Mouse (Mus musculus) hindbrain, embryonic 10.5 days (tissue): ENCODE measurements at regions not wholly inside any gene's neighbourhood (a gene's known extent, or its start where the extent isn't known, plus 50 kb on each side); places are given as distances from the start of the nearest gene placed in this dataset.

ENCODE experiments used
- DNase-seq: peaks from one replicate; pipeline ENCODE4 v3.0.0-alpha.2; 2017; ENCODE audit warnings: low spot score
- H3K27ac ChIP-seq: fragments of 300-500 bp; sonication (generic); 2 replicates; pipeline ENCODE4 v1.5.1; 2016; ENCODE audit warnings: mild to moderate bottlenecking, moderate library complexity
- H3K27me3 ChIP-seq: fragments of 300-500 bp; sonication (generic); 2 replicates; pipeline ENCODE4 v1.6.1; 2016; ENCODE audit warnings: mild to moderate bottlenecking; ENCODE audit not compliant: poor library complexity, insufficient read depth, severe bottlenecking
- H3K36me3 ChIP-seq: fragments of 300-500 bp; sonication (generic); 2 replicates; pipeline ENCODE4 v1.6.1; 2016; ENCODE audit warnings: mild to moderate bottlenecking, moderate library complexity
- H3K4me1 ChIP-seq: fragments of 300-500 bp; sonication (generic); replicated peaks from 2 replicates; pipeline ENCODE4 v1.6.1; 2016; ENCODE audit warnings: mild to moderate bottlenecking
- H3K4me3 ChIP-seq: fragments of 300-500 bp; sonication (generic); 2 replicates; pipeline ENCODE4 v1.5.1; 2016; ENCODE audit warnings: mild to moderate bottlenecking, moderate library complexity
- H3K9me3 ChIP-seq: fragments of 300-500 bp; sonication (generic); 2 replicates; pipeline ENCODE4 v1.6.1; 2016; ENCODE audit warnings: mild to moderate bottlenecking, moderate library complexity
- WGBS: fragments of 180-500 bp; shearing (Covaris S2); methylation state at CpG from one replicate; pipeline ENCODE4 v1.1.7; 2016; 5-methylcytosine and 5-hydroxymethylcytosine counted together

GRCm38 (mm10) chr19:20181854-20182253, 208.9 kb downstream of the Anxa1 start:
- no peak for DNase-seq
- no peaks in the 10 kb centered on the region for H3K27me3 ChIP-seq
- no peak overlapping the region for H3K27ac ChIP-seq
- H3K4me3 ChIP-seq: no peak overlapping the region
- no peaks in the 10 kb centered on the region for H3K4me1 ChIP-seq
- no peaks in the 10 kb centered on the region for H3K36me3 ChIP-seq
- 84% methylated on average over 4 of the region's 4 CpGs for WGBS
- no peaks in the 10 kb centered on the region for H3K9me3 ChIP-seq

GRCm38 (mm10) chr19:20161502-20161901, 229.2 kb downstream of the Anxa1 start:
- Histone ChIP-seq H3K36me3 (no peaks in the 10 kb centered on the region), H3K27me3 (no peaks in the 10 kb centered on the region), H3K9me3 (no peaks in the 10 kb centered on the region), H3K4me3 (no peak overlapping the region), H3K27ac (no peak overlapping the region), H3K4me1 (no peaks in the 10 kb centered on the region)
- WGBS: 82% methylated on average over 1 of the region's 1 CpGs
- DNase-seq: no peak

DNA sequence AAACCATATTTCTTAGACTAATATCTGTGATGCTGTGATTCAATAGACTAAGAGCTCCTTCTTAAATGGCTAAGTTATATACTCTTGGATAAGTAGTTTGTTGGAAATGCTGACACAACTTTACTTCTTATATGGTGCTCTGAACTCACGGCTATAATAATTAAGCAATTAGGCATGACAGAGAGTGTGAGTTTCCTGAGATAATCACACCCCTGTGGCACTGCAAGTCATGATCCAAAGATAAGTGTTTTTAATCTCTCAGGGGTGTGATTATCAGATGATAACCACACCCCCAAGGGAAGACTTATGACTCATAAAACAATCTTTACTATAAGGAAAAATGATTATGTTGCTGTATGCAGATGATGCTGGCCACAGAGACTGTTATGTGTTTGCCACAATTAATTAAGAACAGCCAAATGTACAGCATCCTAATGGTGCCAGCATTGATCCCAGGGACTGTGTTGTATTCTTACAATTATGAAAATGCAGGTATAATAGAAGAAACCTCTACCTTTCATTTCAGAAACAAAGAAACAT, 234.3 kb downstream of the Anxa1 start:
- no peaks in the 10 kb centered on the region for H3K27me3 ChIP-seq
- DNase-seq: no peak
- H3K36me3 ChIP-seq: no peaks in the 10 kb centered on the region
- WGBS: 79% methylated on average over 1 of the region's 1 CpGs
- H3K27ac ChIP-seq: no peak overlapping the region
- no peaks in the 10 kb centered on the region for H3K9me3 ChIP-seq
- H3K4me1 ChIP-seq: no peaks in the 10 kb centered on the region
- H3K4me3 ChIP-seq: no peak overlapping the region

- Histone ChIP-seq H3K27ac (no peak overlapping the region), H3K4me1 (no peaks in the 10 kb centered on the region), H3K4me3 (no peak overlapping the region), H3K9me3 (peaks cover 8% of the 10 kb centered on the region; the same call in 1 of the 2 replicates), H3K27me3 (no peaks in the 10 kb centered on the region), H3K36me3 (no peaks in the 10 kb centered on the region)
- 92% methylated on average over 12 of the region's 12 CpGs for WGBS
- DNase-seq: no peak
Measured at GRCm38 (mm10) chr19:20139506-20139905, 251.2 kb downstream of the Anxa1 start.

GRCm38 (mm10) chr19:20123546-20124195, 267.1 kb downstream of the Anxa1 start:
- Histone ChIP-seq H3K9me3 (no peaks in the 10 kb centered on the region), H3K36me3 (no peaks in the 10 kb centered on the region), H3K4me1 (peaks cover 10% of the 10 kb centered on the region; the same call in 1 of the 2 replicates), H3K27ac (no peak overlapping the region), H3K4me3 (no peak overlapping the region), H3K27me3 (no peaks in the 10 kb centered on the region)
- WGBS: 94% methylated on average over 2 of the region's 2 CpGs
- DNase-seq: no peak

GRCm38 (mm10) chr19:20122475-20122874, 268.3 kb downstream of the Anxa1 start:
- peaks cover 10% of the 10 kb centered on the region; the same call in 1 of the 2 replicates for H3K4me1 ChIP-seq
- H3K36me3 ChIP-seq: no peaks in the 10 kb centered on the region
- H3K9me3 ChIP-seq: no peaks in the 10 kb centered on the region
- no peak overlapping the region for H3K4me3 ChIP-seq
- 23% methylated on average over 4 of the region's 4 CpGs for WGBS
- no peak overlapping the region for H3K27ac ChIP-seq
- H3K27me3 ChIP-seq: no peaks in the 10 kb centered on the region
- DNase-seq: peak; percentile 22

DNA sequence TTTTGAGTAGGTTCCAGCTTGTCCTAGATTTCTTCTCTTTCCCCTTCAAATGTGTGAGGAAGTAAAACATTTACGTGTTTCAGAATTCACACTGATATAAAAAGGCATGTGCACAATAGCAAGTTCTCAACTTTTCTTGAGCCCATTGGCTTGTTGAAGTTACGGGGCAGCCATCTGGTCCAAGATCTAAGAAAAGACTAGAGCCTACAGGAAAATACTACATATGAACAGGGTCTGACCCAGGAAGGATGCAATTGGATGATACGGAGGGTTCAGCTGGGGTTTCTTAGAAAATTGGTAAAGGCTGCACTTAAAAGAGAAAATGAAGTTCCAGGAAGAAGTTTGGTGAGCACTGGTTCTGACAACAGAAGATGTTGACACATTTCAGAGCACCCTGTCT, 276.5 kb downstream of the Anxa1 start:
- no peaks in the 10 kb centered on the region for H3K4me1 ChIP-seq
- H3K9me3 ChIP-seq: no peaks in the 10 kb centered on the region
- DNase-seq: no peak
- H3K27me3 ChIP-seq: no peaks in the 10 kb centered on the region
- 95% methylated on average over 3 of the region's 3 CpGs for WGBS
- H3K4me3 ChIP-seq: no peak overlapping the region
- H3K27ac ChIP-seq: no peak overlapping the region
- H3K36me3 ChIP-seq: no peaks in the 10 kb centered on the region
